Mouse (Mus musculus) hindbrain, embryonic 12.5 days (tissue): ENCODE measurements at regions not wholly inside any gene's neighbourhood (a gene's known extent, or its start where the extent isn't known, plus 50 kb on each side); places are given as distances from the start of the nearest gene placed in this dataset.

Experiments used
- ATAC-seq: fragments of 200-750 bp; cut with Nextera tagmentation; 2 replicates; pipeline ENCODE4 v1.8.0; 2017; ENCODE audit warnings: moderate TSS enrichment; ENCODE audit not compliant: low FRiP score
- H3K27ac ChIP-seq: fragments of 300-500 bp; sonication (generic); 2 replicates; pipeline ENCODE4 v1.5.1; 2016; ENCODE audit warnings: mild to moderate bottlenecking
- H3K27me3 ChIP-seq: fragments of 300-500 bp; sonication (generic); 2 replicates; pipeline ENCODE4 v1.6.1; 2016; ENCODE audit warnings: mild to moderate bottlenecking
- H3K36me3 ChIP-seq: fragments of 300-500 bp; sonication (generic); 2 replicates; pipeline ENCODE4 v1.6.1; 2016; ENCODE audit warnings: mild to moderate bottlenecking
- H3K4me1 ChIP-seq: fragments of 300-500 bp; sonication (generic); 2 replicates; pipeline ENCODE4 v1.6.1; 2016
- H3K4me2 ChIP-seq: fragments of 300-500 bp; sonication (generic); replicated peaks from 2 replicates; pipeline ENCODE4 v1.6.1; 2016; ENCODE audit warnings: mild to moderate bottlenecking
- H3K4me3 ChIP-seq: fragments of 300-500 bp; sonication (generic); 2 replicates; pipeline ENCODE4 v1.5.1; 2016; ENCODE audit warnings: mild to moderate bottlenecking
- H3K9ac ChIP-seq: fragments of 300-500 bp; sonication (generic); 2 replicates; pipeline ENCODE4 v1.6.1; 2016; ENCODE audit warnings: mild to moderate bottlenecking, moderate library complexity
- H3K9me3 ChIP-seq: fragments of 300-500 bp; sonication (generic); replicated peaks from 2 replicates; pipeline ENCODE4 v1.6.1; 2016; ENCODE audit warnings: mild to moderate bottlenecking
- WGBS: fragments of 180-500 bp; shearing (Covaris S2); methylation state at CpG from one replicate; pipeline ENCODE4 v1.1.7; 2016; 5-methylcytosine and 5-hydroxymethylcytosine counted together

DNA sequence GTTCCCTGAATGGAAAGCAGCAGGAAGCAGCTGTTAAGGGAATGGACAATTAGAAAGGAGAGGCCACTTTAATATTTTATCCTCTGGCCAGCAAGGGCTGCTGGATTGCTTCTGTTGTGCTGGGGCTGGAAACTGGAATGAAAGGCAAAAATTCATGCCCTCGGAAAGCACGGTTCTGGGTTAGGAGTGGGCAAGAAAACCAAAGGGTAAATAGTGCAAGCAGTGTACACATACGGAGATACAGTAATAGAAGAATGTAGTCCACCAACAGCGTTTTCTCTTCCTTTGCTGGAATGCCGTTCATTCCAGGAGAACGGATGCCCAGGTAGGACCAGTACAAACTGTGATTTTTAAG lies 50.8 kb upstream of the Zfr start:
- no peak overlapping the region for H3K4me3 ChIP-seq
- ATAC-seq, result no peak
- 0 out of 2 replicates have a peak overlapping the region, but pooled peaks have one; percentile 2 for H3K9ac ChIP-seq
- H3K27me3 ChIP-seq, result no peaks in the 10 kb centered on the region
- 0 out of 2 replicates have a peak, but pooled peaks cover 17% of the 10 kb centered on the region for H3K9me3 ChIP-seq
- H3K4me1 ChIP-seq, result peaks cover 3% of the 10 kb centered on the region
- no peaks in the 10 kb centered on the region for H3K36me3 ChIP-seq
- no peak overlapping the region for H3K27ac ChIP-seq
- WGBS, result 70% methylated on average over 6 of the region's 6 CpGs
- H3K4me2 ChIP-seq, result no peak overlapping the region

GRCm38 (mm10) chr15:12066176-12066856 lies 51.3 kb upstream of the Zfr start:
- Histone ChIP-seq H3K4me3 (no peak overlapping the region), H3K4me1 (peaks cover 3% of the 10 kb centered on the region), H3K36me3 (no peaks in the 10 kb centered on the region), H3K27ac (no peak overlapping the region), H3K9me3 (0 out of 2 replicates have a peak, but pooled peaks cover 16% of the 10 kb centered on the region), H3K9ac (0 out of 2 replicates have a peak overlapping the region, but pooled peaks have one; percentile 2), H3K4me2 (no peak overlapping the region), H3K27me3 (no peaks in the 10 kb centered on the region)
- peak; percentile 64 for ATAC-seq
- WGBS, result 45% methylated on average over 14 of the region's 14 CpGs

DNA sequence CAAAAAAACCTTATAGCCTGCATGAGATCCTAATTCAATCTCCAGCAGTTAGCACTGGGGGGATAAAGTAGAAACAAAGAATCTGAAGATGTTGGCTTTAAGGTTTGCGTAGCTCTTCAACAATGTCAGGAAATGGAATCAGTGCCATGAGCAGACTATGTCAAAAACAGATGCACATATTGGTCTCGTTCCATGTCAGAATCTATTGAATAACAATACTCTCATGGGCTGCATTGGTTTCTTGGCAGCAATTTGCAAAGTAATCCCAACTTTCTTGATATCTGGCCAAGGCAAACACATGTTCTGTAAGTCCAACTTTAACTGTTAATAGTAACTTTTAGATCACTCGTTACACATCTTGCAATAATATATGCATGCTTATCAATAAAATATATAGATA lies 58.1 kb upstream of the Sub1 start:
- Histone ChIP-seq H3K36me3 (no peaks in the 10 kb centered on the region), H3K4me2 (no peak overlapping the region), H3K4me3 (no peak overlapping the region), H3K27ac (no peak overlapping the region), H3K9ac (no peak overlapping the region), H3K4me1 (no peaks in the 10 kb centered on the region), H3K9me3 (no peaks in the 10 kb centered on the region), H3K27me3 (no peaks in the 10 kb centered on the region)
- ATAC-seq, result no peak
- WGBS, result 85% methylated on average over 3 of the region's 3 CpGs

GRCm38 (mm10) chr15:12053610-12054009 lies 56.8 kb upstream of the Sub1 start:
- H3K27me3 ChIP-seq, result no peaks in the 10 kb centered on the region
- H3K9ac ChIP-seq, result no peak overlapping the region
- no peak overlapping the region for H3K27ac ChIP-seq
- no peaks in the 10 kb centered on the region for H3K36me3 ChIP-seq
- no peak overlapping the region for H3K4me2 ChIP-seq
- H3K4me3 ChIP-seq, result no peak overlapping the region
- H3K4me1 ChIP-seq, result no peaks in the 10 kb centered on the region
- no peaks in the 10 kb centered on the region for H3K9me3 ChIP-seq
- 94% methylated on average over 7 of the region's 7 CpGs for WGBS
- ATAC-seq, result no peak

GRCm38 (mm10) chr15:12048965-12049364 lies 52.2 kb upstream of the Sub1 start:
- H3K9me3 ChIP-seq, result no peaks in the 10 kb centered on the region
- no peak for ATAC-seq
- H3K36me3 ChIP-seq, result no peaks in the 10 kb centered on the region
- no peak overlapping the region for H3K27ac ChIP-seq
- H3K27me3 ChIP-seq, result no peaks in the 10 kb centered on the region
- no peak overlapping the region for H3K4me3 ChIP-seq
- H3K4me2 ChIP-seq, result no peak overlapping the region
- no peak overlapping the region for H3K9ac ChIP-seq
- 93% methylated on average over 10 of the region's 10 CpGs for WGBS
- no peaks in the 10 kb centered on the region for H3K4me1 ChIP-seq

- Histone ChIP-seq H3K36me3 (no peaks in the 10 kb centered on the region), H3K27ac (no peak overlapping the region)
- 86% methylated on average over 3 of the region's 3 CpGs for WGBS
Measured at GRCm38 (mm10) chr15:12048214-12048507, 51.4 kb upstream of the Sub1 start.

GRCm38 (mm10) chr15:12047349-12048213 lies 50.8 kb upstream of the Sub1 start:
- no peak overlapping the region for H3K27ac ChIP-seq
- 92% methylated on average over 18 of the region's 18 CpGs for WGBS
- H3K4me2 ChIP-seq, result no peak overlapping the region
- no peak overlapping the region for H3K9ac ChIP-seq
- H3K9me3 ChIP-seq, result no peaks in the 10 kb centered on the region
- no peaks in the 10 kb centered on the region for H3K36me3 ChIP-seq
- ATAC-seq, result no peak
- H3K4me1 ChIP-seq, result no peaks in the 10 kb centered on the region
- no peaks in the 10 kb centered on the region for H3K27me3 ChIP-seq
- no peak overlapping the region for H3K4me3 ChIP-seq

More at GRCm38 (mm10) chr15:12048214-12048507, 51.4 kb upstream of the Sub1 start:
- Histone ChIP-seq H3K9ac (no peak overlapping the region), H3K27me3 (no peaks in the 10 kb centered on the region), H3K4me1 (no peaks in the 10 kb centered on the region), H3K4me2 (no peak overlapping the region), H3K4me3 (no peak overlapping the region), H3K9me3 (no peaks in the 10 kb centered on the region)
- ATAC-seq, result no peak
